In the genomic region with DNA sequence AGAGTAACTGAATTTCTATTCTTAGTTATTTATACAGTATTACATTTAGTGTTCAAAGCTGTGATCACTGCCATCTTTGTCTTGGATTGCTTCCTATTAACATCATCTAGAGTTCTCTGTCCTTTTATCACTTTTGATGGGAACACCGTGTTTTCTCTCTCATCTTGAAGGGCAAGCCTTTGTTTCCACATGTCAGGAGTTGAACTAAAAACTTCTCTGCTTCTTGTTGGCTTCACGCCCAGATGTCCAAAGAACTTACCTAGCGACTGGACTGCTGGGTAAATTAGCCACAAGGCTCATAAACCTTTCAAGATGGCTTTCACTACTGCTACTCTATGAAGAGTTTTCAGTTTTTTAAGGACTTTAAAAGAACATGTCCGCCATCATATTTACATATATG, we compare ENCODE assay signal across 21 mouse cellular contexts.
"Had no signal": no experiment of that assay in that cellular context is flagged by ENCODE, and none has a peak within 500 bp of the region (broad histone marks: within the 10 kb centered on the region; RNA-seq: fewer than 3 reads in every experiment).

No protein-coding gene starts in this region.

- H3K9me3 ChIP-seq: limb, embryonic 10.5 days; limb, embryonic 13.5 days; liver, embryonic 13.5 days; midbrain, embryonic 12.5 days; midbrain, embryonic 15.5 days; neural tube, embryonic 12.5 days; neural tube, embryonic 15.5 days; stomach, embryonic 15.5 days had no signal

- ATAC-seq: inflammation-experienced regulatory T-cells, adult 6 months; intestine, embryonic 16.5 days; lung, postnatal 0 days; midbrain, embryonic 15.5 days had no signal

- H3K9ac ChIP-seq: limb, embryonic 13.5 days; liver, embryonic 13.5 days; lung, embryonic 14.5 days; midbrain, embryonic 12.5 days; midbrain, embryonic 15.5 days; neural tube, embryonic 12.5 days; neural tube, embryonic 15.5 days; stomach, embryonic 15.5 days had no signal

- H3K36me3 ChIP-seq: midbrain, embryonic 12.5 days; midbrain, embryonic 15.5 days; neural tube, embryonic 12.5 days; neural tube, embryonic 15.5 days; stomach, embryonic 15.5 days had no signal

- H3K27me3 ChIP-seq: limb, embryonic 13.5 days; liver, embryonic 13.5 days; midbrain, embryonic 12.5 days; midbrain, embryonic 15.5 days; neural tube, embryonic 12.5 days; neural tube, embryonic 15.5 days; stomach, embryonic 15.5 days had no signal

- H3K4me3 ChIP-seq: limb, embryonic 10.5 days; limb, embryonic 13.5 days; liver, embryonic 13.5 days; midbrain, embryonic 12.5 days; midbrain, embryonic 15.5 days; neural tube, embryonic 12.5 days; neural tube, embryonic 15.5 days; stomach, embryonic 15.5 days had no signal

- H3K4me2 ChIP-seq: limb, embryonic 13.5 days; liver, embryonic 13.5 days; lung, embryonic 14.5 days; midbrain, embryonic 12.5 days; midbrain, embryonic 15.5 days; neural tube, embryonic 12.5 days; neural tube, embryonic 15.5 days; stomach, embryonic 15.5 days had no signal

- H3K4me1 ChIP-seq: limb, embryonic 10.5 days; limb, embryonic 13.5 days; midbrain, embryonic 12.5 days; midbrain, embryonic 15.5 days; neural tube, embryonic 12.5 days; neural tube, embryonic 15.5 days; stomach, embryonic 15.5 days had no signal

- DNase-seq: kidney, postnatal 4 days; liver; liver, embryonic 13.5 days; lung, embryonic 14.5 days; retina, postnatal 1 day; right cerebral cortex, postnatal 25 days; spleen, adult 18-20 months; thymus, adult 2 months; thymus, postnatal 14 days; thymus, postnatal 4 days had no signal

- H3K27ac ChIP-seq: limb, embryonic 10.5 days; limb, embryonic 13.5 days; liver, embryonic 13.5 days; macrophage; midbrain, embryonic 12.5 days; midbrain, embryonic 15.5 days; neural tube, embryonic 12.5 days; stomach, embryonic 15.5 days had no signal
